Mouse (Mus musculus) ES-E14 (cell line): Measurements from ENCODE around the gene Cd52.

Experiments
- HCFC1 ChIP-seq: IDR thresholded peaks from 2 replicates; pipeline ENCODE4 v1.6.1; 2012; ENCODE audit warnings: low read length, inconsistent platforms, borderline replicate concordance; ENCODE audit not compliant: insufficient read depth
- ZNF384 ChIP-seq: IDR thresholded peaks from 2 replicates; pipeline ENCODE4 v1.6.1; 2012; ENCODE audit warnings: low read depth, low read length, inconsistent platforms

- TF ChIP-seq ZNF384, result no peak
- TF ChIP-seq HCFC1, result no peak
Measured at GRCm38 (mm10) chr4:134114038-134114437, 19.2 kb upstream of the Cd52 start.
